Mouse (Mus musculus): ENCODE measurements at regions not wholly inside any gene's neighbourhood (a gene's known extent, or its start where the extent isn't known, plus 50 kb on each side); places are given as distances from the start of the nearest gene placed in this dataset.

DNA sequence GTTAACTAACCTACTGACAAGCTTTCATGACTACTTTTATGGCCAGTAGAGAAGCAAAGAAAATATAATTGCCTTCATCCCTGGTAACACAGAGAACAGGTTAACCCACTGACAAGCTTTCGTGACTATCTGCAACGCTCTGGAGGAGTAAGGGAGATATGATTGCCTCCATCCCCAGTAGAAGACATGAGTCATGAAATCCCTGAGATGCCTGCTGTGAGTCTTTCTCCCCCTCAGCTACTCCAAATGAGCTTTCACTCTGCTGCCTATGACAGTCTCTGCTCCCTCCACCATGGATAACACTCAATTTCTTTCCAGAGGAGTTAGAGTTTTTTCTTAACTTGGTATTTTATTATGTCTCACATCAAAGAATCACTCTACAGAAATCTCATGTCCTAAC lies 2493.4 kb upstream of the Gm7489 start:
- DNase-seq (ENCODE audit: low spot score in 2 of 2), result no peak

DNA sequence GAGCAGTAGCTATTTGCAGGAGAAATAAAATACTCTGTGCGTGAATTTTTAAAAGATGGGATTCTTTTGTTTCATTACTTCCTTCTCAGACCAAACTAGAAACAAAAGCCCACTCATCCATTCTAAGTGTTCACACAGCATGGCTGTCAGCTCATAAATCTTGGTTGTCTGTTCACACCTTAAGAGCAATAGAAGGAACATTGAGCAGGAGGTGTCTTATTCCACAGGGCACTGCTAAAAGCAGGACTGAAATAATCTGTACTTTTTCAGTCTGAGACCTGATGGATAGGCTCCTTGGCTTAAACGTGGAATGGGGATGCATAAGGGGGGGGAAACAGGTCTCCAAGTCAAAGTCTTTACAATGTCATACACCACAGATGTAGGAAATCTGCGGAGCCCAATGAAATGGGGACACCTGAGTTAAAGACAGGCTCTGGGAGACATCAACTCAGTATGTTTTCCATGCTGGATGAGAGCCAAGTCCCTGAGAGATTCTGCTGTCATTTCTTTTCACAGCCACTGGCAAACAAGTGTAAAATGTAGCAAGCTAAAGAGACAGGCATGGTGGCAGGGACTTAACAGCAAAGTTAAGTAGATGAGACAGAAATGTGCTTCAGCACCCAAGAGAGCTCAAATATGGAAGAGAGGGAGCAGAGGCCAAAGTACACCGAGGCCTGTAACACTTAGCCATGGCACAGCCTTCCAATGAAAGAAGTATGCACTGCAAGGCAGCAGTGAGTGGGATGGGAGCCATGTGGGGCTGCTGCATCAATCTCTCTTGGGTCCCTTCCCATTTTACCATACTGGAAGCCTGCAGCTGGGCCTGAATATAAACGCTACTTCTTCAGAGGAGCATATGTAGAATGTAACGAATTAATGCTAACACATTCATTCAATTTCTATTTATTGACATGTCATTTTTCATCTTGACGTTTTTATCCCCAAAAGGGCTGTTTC lies 2492.0 kb upstream of the Gm7489 start:
- DNase-seq (ENCODE audit: low spot score in 2 of 2), result no peak

DNA sequence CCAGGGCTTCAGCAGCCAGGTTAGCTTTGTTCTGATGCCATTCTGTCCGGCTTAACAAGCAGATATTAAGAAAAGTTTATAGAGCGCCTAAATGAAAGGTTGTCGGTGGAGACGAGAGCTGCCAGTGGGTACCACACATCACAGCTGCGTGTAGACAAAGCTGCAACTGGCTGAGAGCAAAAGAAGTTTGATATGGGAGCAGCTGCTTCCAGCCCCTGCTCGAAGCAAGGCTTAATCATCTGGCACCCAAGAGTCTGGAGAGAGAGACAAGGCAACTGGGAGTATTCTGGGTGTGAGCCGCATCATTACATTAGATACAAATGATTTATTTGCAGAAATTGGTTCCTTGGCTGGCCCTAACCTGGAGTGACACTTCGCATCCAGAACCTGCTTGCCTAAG lies 2488.7 kb upstream of the Gm7489 start:
- DNase-seq (ENCODE audit: low spot score in 2 of 2), result no peak

DNA sequence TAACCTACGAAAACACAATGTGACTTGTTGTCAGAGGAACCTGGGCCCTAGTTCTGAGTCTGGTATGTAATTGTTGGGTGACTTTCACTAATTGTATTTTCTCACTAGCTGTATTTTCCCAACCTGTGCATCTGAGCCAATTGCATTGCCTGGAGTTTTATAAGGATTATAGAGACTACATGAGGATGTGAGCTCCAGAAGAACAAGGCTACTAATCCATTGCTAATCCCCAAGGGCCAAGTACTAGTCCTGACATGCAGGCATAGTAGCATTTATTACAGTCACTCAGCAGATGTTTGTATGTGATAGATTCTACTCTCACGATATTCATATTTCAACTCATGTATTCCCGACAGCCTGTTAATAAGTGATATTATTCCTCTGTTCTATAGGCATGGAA lies 2481.1 kb upstream of the Gm7489 start:
- no peak for DNase-seq (ENCODE audit: low spot score in 2 of 2)

DNA sequence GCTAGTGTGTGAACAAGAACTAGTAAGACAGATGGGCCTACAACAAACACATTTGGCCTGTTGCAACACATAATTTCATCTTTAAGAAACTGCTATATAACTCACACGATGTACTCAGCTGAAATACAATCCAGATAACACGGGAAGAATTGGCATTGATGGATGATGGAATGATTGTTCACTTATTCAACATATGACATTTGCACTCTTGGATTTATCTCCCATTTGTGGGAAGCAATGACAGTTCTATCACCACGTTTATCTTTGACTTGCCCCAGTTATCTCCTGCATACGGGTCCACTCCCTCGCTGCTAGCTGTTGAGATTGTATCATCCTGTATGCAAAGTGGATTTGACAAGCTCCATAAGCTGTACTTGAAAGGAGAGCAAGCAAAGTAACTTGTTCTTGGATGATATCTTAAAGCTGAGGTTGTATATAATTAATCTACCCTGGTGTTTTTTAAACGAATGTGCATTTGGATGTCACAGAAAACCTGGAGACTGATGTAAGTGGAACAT lies 2474.9 kb upstream of the Gm7489 start:
- DNase-seq (ENCODE audit: low spot score in 2 of 2), result no peak

DNA sequence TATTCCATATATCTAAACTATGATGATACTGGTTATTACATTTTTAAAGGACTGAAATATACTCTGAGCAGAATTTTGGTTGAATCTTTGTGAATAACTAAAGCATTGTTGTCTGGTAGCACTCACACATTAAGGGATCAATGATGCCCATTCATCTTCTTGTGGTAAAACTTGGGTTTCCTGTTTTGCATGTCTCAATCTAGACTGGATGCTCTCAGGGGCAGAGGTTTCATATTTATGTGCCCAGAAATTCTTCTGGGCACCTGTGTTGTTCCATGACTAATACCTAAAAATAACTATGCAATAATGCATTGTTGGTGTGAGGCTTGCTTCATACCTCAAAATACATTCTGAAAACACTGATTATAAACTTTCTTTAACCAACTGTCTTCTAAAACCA lies 2472.7 kb upstream of the Gm7489 start:
- no peak for DNase-seq (ENCODE audit: low spot score in 2 of 2)

DNA sequence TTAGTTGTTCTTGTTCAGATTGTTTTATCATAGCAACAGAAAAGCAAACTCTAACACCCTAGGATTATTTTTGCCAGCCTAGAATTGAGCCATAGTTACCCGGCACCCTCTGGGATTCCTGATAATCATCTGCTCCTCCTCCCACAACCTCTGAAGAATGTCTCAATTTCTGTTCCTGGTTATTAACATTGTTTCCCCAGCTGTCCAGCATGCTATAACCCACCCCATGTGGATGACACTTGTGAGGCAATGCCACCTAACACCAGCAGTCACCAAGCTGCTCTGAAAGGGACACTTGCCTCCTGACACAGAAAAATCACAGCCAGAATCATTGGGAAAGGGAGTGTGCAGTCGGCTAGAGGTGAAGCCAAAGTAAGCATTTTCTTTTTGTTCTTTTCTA lies 2442.1 kb upstream of the Gm7489 start:
- DNase-seq (ENCODE audit: low spot score in 2 of 2), result no peak

DNA sequence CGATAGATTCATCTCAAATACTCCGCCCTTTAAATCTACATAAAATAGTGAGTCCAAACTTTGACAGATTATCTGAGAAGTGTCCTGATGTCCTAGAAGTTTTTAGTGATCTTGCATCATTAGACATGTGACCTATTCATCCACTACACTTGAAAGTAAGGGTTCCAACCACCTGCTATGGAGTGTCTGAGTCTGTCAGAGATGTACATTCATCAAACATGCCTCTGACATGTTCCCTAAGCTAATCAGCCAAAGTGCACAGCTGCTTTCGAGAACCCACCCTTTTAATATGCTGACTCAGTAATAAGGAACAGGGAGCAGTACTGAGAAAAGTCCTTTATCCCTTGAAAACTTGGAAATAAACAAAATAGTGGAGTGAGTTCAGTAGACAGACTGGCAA lies 2414.8 kb upstream of the Gm7489 start:
- DNase-seq (ENCODE audit: low spot score in 2 of 2), result no peak

DNA sequence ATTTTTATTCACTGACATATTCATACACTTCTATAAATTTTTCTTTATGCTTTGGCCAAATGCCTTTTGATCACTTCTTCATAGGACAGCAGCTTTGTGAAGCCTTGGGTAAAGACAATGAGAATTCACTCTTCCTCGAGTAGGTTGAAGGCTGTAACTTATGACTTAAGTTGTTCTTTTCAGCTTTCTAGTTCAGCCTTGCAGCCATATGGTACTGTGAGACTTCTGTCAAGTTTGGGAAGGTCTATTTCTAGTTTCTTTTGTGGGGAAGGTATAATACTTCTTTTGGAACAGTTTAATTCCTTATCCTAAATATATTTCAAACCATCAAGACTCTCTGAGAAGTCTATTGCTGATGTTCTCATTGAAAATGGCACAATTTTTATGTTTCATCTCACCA lies 2413.6 kb upstream of the Gm7489 start:
- DNase-seq (ENCODE audit: low spot score in 2 of 2), result no peak

DNA sequence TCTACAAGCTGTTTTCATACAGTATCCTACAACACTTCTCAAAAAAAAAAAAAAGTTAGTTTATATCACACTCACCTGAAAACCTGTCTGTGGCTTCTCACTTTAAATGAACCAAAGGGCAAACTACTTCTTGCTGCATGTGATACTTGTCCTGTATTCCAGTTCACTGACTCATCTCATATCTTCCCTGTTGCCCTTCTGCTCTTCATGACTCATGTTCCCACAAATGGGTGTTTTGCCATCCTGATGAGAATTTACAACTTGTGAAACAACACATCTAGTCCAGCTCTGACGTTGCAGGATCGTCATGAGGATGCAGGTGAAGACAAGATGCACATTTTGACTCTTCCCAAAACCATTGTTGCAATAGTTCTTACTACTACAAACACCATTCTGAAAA lies 2412.7 kb upstream of the Gm7489 start:
- DNase-seq (ENCODE audit: low spot score in 2 of 2), result no peak

DNA sequence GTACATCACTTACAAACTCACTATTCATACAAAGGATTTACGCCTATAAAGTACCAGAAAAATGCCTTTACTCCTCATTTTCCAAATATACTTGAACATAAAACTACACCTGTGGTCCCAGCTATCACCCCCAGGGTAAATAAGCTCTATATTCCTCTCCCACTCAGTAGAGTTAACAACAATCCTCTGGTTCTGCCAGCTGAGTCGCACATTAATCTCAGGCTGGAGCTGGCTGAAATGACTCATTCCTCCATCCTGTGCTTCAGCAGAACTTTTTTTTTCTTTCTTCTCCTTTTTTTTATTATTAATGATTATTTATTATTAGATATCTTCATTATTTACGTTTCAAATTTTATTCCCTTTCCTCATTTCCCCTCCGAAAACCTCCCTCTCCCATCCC lies 2402.8 kb upstream of the Gm7489 start:
- no peak for DNase-seq (ENCODE audit: low spot score in 2 of 2)

DNA sequence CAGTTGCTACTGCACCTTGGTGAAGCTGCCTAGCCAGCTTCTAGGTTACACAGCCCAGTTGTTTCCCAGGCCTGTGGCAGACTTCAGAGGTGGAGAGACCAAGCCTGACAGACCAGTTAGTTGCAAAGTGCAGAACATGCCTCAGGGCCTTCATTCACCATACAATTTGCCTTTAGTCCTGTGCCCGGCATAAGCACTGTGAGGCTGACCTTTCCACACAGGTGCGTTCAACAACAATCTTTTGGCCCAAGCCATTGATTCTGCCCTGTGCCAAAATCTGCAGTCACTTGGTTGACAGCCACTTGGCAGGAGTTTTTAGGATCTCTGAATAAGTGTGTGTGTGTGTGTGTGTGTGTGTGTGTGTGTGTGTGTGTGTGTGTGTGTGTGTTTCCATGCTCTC lies 2400.5 kb upstream of the Gm7489 start:
- DNase-seq (ENCODE audit: low spot score in 2 of 2), result no peak

DNA sequence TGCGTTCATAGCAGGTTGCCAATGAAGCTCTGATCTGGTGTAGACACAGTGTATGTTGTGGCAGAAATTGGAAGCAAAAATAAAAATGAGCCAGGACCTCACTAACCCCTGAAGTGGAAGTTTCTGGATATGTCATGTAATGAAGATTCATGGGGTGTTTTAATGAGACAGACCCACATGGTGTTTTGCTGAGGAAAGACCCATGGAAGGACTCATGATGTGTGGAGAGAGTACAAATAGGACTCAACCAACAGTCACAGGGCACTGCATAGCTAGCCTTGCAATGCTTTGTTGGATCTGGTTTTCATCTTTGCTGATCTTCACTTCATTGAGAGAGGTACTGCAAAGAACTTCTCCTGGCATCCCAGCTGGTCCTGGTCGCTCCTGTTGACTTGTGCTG lies 2399.2 kb upstream of the Gm7489 start:
- no peak for DNase-seq (ENCODE audit: low spot score in 2 of 2)

DNA sequence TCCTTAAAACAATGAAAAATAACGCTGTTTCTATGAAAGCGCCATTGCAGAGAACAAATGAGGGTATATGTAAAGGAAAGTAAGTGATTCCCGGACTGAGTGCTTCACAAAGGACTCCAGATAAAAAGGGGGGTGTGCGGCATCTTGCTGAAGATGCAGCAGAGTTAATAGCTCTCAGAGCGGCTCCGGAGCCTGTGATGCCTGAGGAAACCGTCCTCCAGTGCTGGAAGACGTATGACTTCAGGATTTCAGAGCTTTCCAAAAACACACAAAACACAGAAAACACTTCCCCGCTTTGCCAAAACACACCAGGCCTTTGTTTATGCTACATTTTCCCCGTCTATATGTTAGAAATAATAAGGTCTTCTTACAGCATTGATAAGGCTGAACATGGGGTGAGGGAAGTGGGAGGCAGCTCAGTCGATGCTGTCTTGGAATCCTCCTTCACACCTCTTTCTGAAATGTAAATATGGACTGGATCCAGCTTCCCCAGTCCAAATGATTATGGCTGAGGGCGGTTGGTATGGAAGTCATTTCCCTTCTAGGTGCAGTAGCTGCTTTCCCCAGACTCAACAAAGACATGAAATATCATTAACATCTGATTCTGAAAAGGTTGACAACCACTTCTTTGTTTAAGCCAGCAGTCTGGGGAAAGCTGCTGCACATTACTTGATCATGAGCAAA lies 2382.5 kb upstream of the Gm7489 start:
- no peak for DNase-seq (ENCODE audit: low spot score in 2 of 2)

DNA sequence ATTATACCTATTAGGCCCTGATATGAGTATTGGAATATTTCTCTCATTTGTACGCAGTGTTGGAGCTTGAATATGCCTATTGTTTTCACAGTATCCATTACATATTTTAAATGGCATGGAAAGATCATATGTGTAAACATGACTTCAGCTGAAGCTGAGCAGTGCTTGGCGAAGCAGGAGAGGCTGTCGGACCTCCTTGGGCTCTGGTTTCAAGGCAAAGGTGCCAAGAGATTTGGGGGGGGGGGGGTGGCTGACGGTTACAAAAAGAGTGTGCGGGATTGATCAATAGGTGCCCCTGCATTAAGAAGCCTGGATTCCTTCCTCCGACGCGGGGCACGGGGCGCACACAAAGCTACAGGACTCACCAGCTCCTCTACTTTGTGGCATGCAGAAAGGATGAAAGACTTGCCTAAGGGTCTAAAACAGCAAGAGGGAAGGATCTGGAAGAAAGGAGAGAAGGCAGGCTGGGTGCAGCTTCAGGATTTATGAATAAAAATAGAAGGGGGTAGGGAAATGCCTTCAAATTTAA lies 2381.9 kb upstream of the Gm7489 start:
- DNase-seq (ENCODE audit: low spot score in 2 of 2), result no peak

DNA sequence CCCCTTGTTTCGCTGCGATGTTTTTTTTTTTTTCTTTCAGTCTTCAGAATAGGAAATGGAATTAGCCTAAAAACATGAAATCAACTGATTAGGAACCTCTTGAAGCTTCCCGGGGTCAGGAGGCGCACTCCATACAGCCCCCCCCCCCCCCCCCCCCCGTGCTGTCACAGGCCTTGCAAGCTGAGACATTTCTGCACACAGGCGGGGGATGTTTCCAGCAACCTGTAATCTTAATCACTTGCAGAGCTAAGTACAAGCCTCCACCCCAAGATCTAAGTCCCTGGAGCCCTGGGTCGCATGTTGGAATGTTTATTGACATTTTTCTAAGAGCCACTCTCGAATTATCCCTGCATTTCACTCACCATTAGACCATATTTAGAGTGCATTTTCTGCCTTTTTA lies 2381.4 kb upstream of the Gm7489 start:
- no peak for DNase-seq (ENCODE audit: low spot score in 2 of 2)

DNA sequence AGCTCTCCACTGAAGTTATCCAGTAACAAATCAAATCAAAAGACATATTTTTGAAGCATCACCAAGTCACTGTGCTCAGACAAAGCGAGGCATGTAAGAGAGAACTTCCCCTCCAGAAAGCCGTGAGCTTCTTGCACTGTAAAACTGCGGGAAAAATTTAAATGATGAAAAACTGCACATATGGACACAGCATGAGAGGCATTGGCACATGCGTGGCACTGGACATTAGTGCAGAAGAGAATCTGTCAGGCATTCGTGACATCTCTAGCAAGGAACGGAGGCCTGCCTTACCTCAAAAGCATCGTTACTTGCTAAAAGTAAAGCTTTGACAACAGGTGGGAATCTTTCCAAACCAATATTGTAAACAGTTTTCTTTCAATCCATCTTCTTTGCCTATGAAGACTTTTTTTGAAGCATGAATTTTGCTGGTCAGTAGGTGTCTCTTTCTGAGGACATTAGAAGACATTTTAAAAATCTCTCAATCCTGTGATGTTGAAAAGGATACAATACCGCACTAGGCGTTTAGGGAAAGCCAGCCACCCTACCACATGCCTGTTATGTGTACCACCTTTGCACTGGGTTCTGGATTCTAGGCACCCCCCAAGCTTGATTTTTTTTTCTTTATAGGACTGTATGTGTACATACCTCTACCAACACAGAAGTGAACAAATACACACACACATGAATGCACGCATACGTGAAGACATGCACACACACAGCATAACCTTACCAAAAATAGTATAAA lies 2380.5 kb upstream of the Gm7489 start:
- DNase-seq (ENCODE audit: low spot score in 2 of 2), result no peak

DNA sequence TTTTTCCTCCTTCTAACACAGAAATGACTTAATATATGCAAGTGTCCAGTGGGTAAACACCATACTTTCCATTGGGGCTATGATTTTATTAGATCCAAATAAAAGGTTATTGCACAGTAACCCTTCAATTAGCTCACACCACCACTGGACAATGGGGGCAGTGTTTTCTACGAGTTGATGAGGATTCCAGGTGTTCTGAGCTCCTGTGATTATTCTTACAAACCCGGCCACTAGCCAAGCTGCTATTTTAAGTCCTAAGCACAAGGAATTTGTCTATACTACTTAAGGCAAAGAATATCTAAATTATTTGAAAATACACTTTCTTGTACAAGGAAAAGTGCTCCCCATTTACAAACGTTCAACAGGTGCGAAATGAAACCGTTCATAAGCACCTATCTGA lies 2379.9 kb upstream of the Gm7489 start:
- DNase-seq (ENCODE audit: low spot score in 2 of 2), result no peak

DNA sequence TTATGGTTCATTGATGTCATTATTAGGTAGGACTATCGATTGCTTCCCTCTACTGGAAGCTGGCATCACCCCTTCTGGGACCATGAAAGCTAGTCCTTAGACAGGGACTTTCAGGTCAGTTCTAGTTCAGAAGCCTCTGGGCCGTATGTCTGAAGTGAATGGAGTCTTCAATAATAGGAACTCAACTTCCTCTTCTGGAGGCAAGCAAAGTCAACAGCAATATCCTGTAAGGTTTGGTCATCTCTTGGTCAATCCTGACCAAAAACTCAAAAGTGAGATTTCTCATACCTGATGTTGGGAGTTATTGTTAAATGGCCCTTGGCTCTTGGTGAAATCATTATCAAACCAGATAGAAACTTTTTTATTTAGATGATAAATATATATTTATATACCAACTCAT lies 2377.6 kb upstream of the Gm7489 start:
- DNase-seq (ENCODE audit: low spot score in 2 of 2), result no peak

DNA sequence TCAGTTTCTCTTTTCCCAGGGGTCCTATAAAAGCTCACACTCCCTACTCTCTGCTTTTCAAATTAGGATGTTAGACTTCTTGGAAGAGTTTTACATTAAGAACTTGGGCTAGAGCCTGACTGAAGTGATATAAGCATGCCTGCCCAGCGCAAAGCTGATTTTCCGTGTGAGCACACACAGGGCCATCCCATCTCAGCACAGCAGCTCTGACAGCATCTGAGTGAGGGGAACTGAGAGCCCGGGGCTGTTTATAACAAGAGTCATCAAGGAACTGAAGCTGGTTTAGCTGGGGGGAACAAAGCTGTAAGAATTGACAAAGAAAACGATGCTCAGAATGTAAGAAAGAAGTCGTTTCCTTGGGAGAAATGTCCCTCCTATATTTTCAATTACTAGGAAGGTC lies 2373.4 kb upstream of the Gm7489 start:
- DNase-seq (ENCODE audit: low spot score in 2 of 2), result no peak

DNA sequence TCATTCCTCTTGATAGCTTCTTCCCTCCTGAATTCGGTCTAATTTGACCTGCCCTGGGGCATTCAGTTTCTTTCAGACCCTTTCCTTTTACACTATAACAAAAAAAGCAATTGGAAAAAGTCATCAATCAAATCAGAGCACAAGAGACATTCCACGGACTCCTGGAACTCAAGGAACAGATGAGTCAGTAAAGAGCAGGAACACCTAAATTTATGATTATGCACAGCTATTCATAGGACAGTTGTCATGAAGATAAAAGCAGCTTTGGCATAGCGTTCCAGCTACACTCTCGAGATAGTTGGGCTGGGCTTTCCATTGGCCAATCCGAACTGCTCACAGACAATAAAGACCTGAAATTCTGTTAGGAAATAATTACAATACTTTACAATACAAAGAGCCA lies 2348.4 kb upstream of the Gm7489 start:
- DNase-seq (ENCODE audit: low spot score in 2 of 2), result no peak

Data from layer of hippocampus, adult 8-10 months (tissue).